Mouse (Mus musculus) T-helper 2 cell (primary cell): ENCODE measurements around the gene Dgki.

Experiments
- in situ Hi-C: fragments of 300-600 bp; cut with MboI, MseI; formaldehyde crosslinking; loops from one replicate; pipeline ENCODE4 v1.15.1; 2025; ENCODE audit warnings: high pct_unique_total_duplicates

Gene Dgki

GRCm38 (mm10) chr6:37299562-37300390 lies at the start of gene Dgki:
TSS of gene Dgki (minus strand) at chr6:37300184.
- in situ Hi-C loops, result no loop called here

DNA sequence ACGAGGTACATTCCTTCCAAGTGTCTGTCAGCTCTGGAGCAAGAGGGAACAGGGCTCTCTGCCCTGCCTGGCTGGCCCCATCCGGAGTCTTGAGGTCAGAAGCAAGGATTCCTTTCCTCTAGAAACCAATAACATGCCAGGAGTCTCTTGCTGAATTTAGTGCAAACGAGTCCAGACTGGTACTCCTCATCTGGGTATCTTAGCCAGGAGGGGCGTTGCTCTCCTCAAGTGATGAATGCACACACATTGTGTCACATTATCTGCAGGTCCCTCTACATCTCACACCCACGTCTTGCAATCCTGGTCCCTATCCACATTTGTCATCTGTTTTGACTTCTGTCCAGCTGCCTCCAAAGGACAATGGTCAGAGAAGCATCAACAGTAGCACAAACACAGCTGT lies 47.6 kb upstream of the Dgki start:
- in situ Hi-C loops, result loop anchor here (10.0 kb wide), 1 partner anchor 283 kb away; no protein-coding TSS in a partner anchor

- in situ Hi-C loops, result no loop called here
Observed at GRCm38 (mm10) chr6:37338055-37338454, 38.1 kb upstream of the Dgki start.

- in situ Hi-C loops, result no loop called here
Observed at GRCm38 (mm10) chr6:37336831-37337260, 36.9 kb upstream of the Dgki start.

DNA sequence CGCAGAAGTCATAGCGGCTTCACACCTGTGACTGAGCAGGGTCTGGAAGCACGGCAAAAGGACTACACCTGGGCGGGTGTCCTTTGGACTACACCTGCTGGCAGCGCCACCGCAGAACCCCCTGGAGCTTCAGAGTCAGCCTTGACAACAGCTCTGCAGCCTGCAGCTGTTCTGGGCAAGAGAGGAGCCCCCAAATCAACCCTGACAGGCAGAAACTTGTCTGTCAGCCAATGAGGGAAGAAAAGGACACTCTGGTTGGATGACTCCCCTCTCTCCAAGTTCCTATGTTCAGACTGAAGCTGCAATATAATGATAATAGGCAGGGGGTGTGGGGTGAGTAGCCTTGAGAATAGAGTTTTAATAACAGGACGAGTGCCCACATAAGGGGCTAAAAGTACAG lies 36.4 kb upstream of the Dgki start:
- in situ Hi-C loops, result no loop called here

DNA sequence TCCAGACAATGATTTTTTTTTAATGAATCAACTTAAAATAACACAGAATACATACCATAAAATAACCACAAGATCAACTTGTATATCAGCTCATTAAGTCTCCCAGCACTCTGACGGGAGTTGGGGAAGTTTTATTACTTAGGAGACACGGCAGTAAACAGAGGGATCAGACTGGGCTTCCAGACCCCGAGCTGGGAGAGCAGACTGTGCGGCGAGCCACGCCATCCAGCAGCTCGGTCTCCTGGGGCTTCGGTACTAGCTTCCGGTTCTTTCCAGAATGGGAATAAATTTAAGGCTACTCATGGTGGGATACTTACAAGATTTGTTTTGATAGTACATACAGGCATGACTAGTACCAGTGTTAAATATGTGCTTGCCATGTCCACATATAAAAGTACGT lies 32.9 kb upstream of the Dgki start:
- in situ Hi-C loops, result no loop called here

GRCm38 (mm10) chr6:37329901-37330864 lies 30.2 kb upstream of the Dgki start:
- in situ Hi-C loops, result no loop called here

- in situ Hi-C loops, result no loop called here
Observed at GRCm38 (mm10) chr6:37329376-37329775, 29.4 kb upstream of the Dgki start.

DNA sequence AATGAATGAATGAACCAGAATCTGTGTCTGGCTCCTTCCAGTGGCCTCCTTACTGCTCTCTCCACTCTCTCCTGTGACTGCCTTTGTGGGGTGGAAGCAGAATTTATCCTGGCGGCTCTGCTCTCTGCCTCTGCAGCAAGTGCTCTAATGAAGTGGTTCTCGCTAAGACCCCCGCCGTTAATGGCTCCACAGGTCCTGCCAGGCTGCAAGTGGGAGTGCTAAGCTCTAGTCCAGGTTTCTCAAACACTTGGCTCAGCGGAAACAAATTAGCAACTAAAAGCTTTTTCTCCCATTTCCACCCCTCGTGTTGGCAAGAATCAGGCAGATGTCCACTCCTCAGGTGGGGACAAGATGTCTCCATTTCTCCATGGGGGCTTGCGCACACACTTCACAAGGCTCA lies 28.7 kb upstream of the Dgki start:
- in situ Hi-C loops, result no loop called here

GRCm38 (mm10) chr6:37327519-37327918 lies 27.5 kb upstream of the Dgki start:
- in situ Hi-C loops, result no loop called here

DNA sequence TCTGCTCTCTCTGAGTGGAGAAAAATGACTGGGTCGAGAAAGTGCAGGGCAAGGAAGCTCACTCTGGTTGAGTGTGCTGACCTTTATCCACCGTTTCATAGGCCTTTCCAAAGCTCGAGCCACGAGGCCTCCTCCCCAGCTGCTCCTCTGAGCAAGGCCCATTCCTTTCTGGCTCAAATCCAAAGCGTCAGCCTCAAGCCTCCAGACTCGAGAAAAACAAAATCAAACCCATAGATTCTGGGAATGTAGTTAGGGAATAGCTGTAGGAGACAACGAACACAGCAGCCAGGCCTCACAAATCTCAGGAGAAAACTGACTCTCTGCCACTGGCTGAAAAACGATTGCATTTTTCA lies 26.6 kb upstream of the Dgki start:
- in situ Hi-C loops, result no loop called here

DNA sequence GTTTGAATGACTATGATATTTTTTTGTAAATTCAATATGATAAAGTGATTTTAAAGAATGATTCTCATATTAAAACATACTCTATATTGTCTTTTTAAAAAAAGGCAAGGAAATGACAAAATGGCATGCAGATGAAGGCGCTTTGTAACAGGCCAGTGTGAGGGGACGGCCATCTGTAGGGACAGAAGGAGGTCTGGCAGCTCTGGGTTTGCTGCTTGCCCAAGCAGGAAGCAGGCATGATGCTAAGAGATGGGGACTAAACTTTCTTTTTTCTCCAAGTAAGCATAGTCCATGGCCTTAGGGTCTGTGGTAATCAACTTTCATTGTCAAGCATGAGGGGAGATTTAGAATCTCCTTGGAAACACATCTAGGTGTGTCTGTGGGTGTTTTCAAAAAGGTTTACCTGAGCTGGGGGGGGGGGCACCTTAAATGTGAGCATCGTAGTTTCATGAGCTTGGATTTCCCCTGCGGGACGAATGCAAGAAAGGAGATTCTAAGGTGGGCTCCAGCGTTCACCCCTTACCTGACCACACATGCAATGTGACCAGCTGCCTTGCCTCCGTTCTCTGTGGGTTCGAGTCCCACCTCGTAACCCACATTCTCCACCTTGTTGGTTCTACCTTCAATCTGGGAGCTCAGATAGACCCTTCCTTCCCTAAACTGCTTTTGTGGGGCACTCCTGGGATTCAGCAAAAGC lies 26.1 kb upstream of the Dgki start:
- in situ Hi-C loops, result no loop called here

GRCm38 (mm10) chr6:37325076-37325475 lies 25.1 kb upstream of the Dgki start:
- in situ Hi-C loops, result no loop called here

DNA sequence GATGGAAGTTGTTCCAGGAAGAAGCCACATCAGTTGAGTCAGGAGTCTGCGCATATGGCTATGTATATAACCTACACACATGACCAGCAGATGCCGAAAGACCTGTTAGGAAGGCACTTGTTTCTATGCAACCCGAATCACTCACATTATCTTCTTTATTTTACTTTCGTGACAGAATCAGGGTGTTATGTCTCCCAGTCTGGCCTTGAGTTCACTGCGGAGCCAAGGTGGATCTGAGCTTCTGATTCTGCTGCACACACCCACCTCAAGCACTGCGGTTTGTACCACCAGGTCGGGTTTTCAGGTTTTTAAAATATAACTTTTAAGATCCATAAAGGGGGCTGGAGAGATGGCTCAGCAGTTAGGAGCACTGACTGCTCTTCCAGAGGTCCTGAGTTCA lies 22.7 kb upstream of the Dgki start:
- in situ Hi-C loops, result loop anchor here (5.0 kb wide), 1 partner anchor 75 kb away; no protein-coding TSS in a partner anchor

- in situ Hi-C loops, result loop anchor here (5.0 kb wide), 1 partner anchor 75 kb away; no protein-coding TSS in a partner anchor
Observed at GRCm38 (mm10) chr6:37322088-37322487, 22.1 kb upstream of the Dgki start.

GRCm38 (mm10) chr6:37317904-37318303 lies 17.9 kb upstream of the Dgki start:
- in situ Hi-C loops, result no loop called here

GRCm38 (mm10) chr6:37315440-37315839 lies 15.5 kb upstream of the Dgki start:
- in situ Hi-C loops, result no loop called here

DNA sequence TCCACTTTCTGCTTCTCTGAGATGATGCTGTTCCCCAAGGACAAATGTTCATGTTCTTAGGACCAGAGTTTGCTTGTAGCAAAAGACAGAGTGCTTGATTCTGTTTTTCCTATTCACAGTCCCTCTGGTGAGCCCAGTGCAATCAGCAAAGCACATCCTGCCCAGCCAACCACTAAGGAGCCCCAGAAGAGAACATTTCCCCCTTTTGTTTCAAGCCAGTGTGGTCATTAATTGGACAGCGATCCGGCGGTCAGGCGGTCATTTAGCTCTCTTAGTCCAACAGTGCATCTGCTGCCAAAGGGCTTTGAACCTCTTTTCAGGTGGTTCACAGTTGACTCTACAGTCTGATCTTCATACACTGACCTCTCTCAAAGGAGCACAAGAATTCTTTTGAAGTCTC lies 10.6 kb upstream of the Dgki start:
- in situ Hi-C loops, result no loop called here

- in situ Hi-C loops, result no loop called here
Observed at GRCm38 (mm10) chr6:37306616-37307015, 6.6 kb upstream of the Dgki start.

DNA sequence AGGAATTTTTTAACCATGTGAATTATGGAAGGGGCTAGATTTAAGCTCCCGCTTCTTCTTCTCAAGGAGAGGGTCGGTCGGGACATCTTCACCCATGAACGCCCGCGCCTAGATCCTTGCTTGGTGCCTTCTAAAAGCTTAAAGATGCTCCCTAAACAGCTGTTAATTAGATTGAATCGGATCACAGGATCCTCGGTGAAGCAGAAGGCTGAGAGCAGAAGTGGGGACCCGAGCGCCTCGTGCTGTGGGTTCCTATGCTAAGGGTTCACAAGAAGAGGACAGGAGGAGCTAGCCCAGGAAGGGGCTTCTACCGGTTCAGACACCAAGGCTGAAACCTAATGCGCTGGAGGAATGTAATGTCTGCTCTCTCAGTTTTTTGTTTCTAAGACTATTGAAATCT lies 508 bp upstream of the Dgki start:
- in situ Hi-C loops, result no loop called here

DNA sequence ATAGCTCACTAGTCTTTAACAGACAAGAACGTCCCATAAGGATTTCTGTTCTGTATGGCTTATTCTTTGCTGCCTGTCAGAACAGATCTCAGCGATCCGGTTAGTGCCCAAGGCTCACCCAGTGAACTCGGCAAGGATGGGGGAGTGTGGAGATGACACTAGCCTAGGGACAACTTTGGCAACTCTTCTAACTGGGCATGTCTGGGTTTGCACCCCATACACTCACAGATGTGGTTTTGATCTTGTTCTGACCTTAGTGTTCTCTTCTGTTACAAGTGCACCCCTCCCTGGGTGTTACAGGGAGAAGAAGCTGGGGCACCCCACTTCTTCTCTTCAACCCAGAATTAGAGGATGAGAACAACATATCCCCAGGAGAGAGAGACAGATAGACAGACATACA lies 1.0 kb downstream of the Dgki start:
- in situ Hi-C loops, result no loop called here
